Mouse (Mus musculus) megakaryocyte progenitor cell, adult 5-6 weeks (primary cell): Measurements from ENCODE around the gene Iqce. TPM values are rescaled to one million over a fixed set of nuclear protein-coding genes. Genes with fewer than 3 reads are reported as not detected.
A peak's percentile ranks its signal among the peaks of the same experiment; 100 is the strongest.

Experiments used
- ATAC-seq: replicated peaks from 2 replicates; pipeline ENCODE4 v1.8.0; 2016; ENCODE audit warnings: mild to moderate bottlenecking, moderate TSS enrichment, inconsistent platforms; ENCODE audit not compliant: poor library complexity
- total RNA-seq, 2 experiments: library from RNA; stranded (forward) in 1 of 2; stranded (reverse) in 1 of 2; fragments of 157-497, 149-512 nt in 1 of 2; fragments of 200-1000 nt in 1 of 2; gene quantifications; 2 replicates each; pipeline versions ENCODE4 v1.2.3 to v1.2.4; 2015 to 2017

The Iqce gene
- total RNA-seq, 2 experiments from 2014 or later, result 9.2 to 9.8 TPM

- peak; percentile 63 for ATAC-seq
These were observed 39.2 kb downstream of the Iqce start for GRCm38 (mm10) chr5:140662741-140663592.

DNA sequence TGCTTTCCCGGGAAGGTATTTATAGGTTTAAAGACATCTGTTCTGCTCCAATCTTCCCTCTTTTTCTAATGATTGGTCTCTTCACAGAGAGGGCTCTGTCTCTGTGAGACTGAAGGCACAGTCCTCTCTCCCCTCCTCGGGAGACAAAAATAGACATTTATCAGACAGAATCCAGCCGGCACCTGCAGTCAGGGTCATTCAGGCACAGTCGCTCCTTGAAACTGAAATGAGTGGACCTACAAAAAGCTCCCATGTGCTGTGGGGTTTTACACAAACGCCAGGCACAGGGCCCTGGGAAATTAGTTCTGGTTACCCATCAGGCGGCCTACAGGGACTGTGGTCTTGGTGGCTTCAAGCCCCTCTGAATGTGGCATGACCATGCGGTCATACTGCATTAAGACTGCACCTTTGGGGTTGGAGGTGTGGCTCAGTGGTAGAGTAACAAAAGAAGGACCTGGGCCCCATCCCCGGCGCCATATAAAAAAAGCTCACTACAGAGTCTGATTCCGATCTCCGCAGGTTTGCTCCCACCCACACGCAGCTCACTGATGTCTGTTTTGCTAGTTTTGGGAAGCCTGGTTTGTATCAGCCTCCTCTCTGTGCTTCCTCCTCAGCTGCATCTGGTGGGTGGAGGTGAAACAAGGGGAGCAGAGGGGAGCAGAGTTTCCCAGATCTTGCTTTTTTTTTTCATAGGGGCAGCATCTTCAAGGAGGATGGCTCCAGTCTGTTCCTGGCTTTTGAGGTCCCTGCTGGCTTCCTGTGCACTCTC, 40.1 kb downstream of the Iqce start:
- no peak for ATAC-seq

GRCm38 (mm10) chr5:140661427-140661826, 40.8 kb downstream of the Iqce start:
- no peak for ATAC-seq

DNA sequence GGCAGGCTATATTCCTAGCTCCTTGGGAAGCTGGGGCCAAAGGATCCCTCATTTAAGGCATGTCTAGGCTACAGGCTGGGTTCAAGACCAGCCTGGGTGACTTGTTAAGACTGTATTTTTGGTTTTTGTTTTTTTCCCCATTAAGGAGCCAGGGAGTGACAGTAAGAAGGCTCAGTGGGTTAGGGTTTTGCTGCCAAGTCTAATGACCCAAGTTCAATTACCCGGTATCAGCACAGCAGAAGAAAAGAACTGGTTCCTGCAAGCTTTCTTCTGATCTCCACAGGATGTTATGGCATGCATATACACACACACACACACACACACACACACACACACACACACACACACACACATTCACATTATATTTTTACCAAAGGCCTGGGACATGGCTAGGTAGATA, 41.8 kb downstream of the Iqce start:
- ATAC-seq, result no peak

GRCm38 (mm10) chr5:140659607-140660272, 42.4 kb downstream of the Iqce start:
- ATAC-seq, result no peak

DNA sequence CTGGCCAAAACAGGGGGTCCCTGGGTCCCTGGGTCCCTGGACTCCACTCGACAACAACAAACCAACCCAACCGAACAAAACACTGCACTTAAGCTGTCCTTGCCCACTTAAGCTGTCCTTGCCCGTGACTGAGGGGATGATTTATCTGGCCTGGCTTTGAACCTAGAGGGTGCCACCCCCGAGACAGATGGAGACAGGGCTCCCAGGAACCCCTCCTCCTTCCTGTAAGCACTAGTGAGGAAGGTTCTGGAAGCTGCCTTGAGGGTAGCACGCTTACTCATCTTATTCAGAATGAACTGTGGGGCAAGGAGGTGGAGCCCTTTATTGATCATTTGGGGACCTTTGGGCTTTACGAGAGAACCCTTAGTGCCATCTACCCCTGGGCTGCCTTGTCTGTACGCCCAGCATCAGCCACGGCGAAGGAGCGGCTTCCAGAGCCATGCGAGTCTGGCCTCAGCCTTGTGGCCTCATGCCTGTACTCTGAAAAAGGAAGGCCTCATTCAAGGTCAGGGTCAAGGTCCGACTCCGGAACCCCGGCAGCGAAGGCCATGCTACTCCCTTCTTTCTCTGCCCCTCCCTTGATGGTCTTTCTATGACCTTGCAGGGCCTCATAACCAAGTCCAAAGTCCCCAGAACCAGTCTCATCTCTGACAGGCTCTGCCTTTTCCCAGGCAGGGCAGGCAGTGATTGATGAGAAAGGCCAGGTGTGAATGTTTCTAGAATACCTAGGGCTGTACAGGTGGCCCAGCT, 47.9 kb downstream of the Iqce start:
- no peak for ATAC-seq

DNA sequence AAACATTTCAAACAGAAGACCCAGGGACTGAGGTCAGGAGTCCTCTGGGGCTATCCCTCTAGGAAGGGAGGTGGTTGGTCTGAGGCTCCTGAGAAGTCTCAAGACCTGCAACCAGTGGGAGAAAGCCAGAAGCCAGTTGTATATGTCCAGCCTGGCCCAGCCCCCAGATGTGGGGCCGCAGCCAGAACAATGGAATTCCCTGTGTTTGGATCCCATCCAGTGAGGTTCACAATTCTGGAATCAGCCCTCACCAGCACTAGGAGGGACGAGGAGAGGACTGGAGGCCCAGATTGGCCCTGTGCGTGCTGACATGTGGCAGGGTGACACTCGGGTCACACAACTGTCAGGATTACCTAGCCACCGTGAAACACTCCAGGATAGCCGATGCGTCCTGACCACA, 49.6 kb downstream of the Iqce start:
- ATAC-seq, result no peak

DNA sequence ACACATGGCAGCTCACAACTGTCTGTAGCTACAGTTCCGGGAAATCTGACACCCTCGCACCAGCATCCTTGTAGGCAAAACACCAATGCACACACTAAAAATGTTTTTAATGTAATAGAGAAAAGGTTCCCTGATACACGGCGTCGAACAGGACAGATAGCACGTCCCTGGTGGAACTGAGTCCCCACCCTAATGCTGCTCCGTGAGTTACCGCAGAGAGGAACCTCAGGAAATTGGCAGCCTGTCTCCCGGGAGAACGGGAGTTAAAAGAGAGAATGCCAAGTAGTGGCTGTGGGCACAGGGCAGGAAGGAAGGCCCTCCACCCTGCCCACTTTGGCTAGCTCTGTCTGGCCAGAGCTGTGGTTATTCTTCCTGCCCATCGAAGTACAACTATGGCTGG, 50.9 kb downstream of the Iqce start:
- ATAC-seq, result no peak

DNA sequence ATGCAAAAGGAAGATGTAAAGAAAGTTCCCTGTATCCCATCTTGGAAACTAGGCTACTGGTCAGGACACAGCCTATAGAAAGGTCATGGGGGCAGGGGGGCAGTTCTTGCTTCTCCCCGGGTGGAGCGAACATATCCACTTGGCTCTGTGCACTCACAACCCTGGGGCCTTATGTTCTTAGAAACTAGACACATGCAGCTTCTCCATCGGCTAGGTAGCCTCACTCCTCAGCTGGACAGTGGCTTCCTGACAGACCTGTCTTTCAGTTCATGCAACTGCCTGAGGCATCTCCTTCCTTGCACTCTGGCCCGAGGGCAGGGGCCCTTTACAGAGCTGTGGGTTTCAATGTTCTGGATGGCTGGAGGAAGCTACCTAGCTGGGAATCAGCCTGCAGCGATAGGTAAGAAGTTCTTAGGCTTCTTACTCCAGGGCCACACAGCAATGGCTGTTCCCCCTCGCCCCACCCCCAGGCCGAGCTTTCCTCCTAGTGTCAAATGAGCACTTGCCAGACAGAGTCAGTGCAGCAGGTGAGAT, 52.2 kb downstream of the Iqce start:
- ATAC-seq, result no peak

GRCm38 (mm10) chr5:140649101-140649667, 53.0 kb downstream of the Iqce start:
- peak; percentile 73 for ATAC-seq

- ATAC-seq, result no peak
These were observed 53.6 kb downstream of the Iqce start, which contains the start of gene Ttyh3 for GRCm38 (mm10) chr5:140648519-140649100. Ttyh3 (minus strand) TSS chr5:140649031.

DNA sequence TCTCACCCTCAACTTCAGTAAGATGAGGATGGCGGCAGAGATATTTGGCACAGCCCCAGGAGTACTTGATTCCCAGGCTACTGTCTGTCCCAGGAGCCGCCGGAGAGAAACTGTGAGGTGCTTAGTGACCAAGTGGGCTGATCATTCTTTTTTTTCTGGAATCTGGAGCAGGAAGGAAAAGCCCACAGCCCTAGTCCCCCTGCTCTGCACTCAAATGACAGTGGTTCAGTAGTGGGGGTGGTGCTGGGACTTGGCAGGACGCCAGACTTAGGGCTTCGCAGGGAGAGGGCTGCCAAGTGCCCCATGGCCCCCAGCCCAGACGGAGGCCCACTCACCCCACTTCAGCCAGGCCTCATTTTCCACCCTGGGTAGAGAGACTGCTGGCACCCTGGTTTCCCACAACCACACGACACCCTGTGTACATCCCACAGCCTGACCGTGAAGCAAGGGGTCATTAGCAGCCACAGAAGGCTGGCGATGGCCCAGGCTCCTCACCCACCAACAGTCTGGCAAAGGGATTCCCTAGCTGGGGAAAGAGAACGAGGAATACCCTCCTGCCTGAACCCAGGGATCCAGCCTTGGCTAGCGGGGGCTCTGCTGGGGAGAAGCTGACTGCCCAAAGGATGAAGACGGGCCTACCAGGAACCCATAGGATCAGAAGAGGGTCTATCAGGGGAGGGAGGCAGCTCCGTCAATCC, 54.2 kb downstream of the Iqce start:
- ATAC-seq, result no peak

- no peak for ATAC-seq
These were observed 55.0 kb downstream of the Iqce start for GRCm38 (mm10) chr5:140647031-140647760.

- no peak for ATAC-seq
These were observed 56.0 kb downstream of the Iqce start for GRCm38 (mm10) chr5:140646171-140646570.

DNA sequence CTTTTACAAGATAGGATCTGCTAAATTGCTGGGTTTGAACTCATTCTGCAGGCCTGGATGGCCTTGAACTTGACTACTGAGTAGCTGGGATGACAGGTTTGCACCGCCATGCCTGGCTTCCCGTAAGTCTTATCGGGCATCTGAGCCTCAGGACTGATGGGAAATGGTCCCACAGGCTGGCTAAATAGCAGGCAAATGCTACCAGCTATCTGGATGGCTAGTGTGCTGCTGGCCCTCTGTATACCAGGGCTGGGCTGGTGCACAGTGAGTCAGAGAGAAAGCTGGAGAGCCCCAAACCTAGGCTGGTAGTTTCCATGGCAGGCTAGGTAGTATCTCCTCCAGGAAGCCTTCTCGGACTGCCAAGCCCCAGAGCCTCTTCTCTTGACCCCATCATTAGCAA, 56.7 kb downstream of the Iqce start:
- ATAC-seq, result no peak

GRCm38 (mm10) chr5:140644702-140645201, 57.4 kb downstream of the Iqce start:
- peak; percentile 57 for ATAC-seq

- no peak for ATAC-seq
These were observed 57.9 kb downstream of the Iqce start for GRCm38 (mm10) chr5:140644263-140644662.

GRCm38 (mm10) chr5:140642076-140642475, 60.1 kb downstream of the Iqce start:
- ATAC-seq, result peak; percentile 62
